Mouse (Mus musculus): Measurements from ENCODE around the gene Upk3b.

GRCm38 (mm10) chr5:136035285-136035684, 3.0 kb upstream of the Upk3b start:
- TF ChIP-seq CTCF (conservative IDR thresholded peaks at IDR 0.05 in 1 of 2, IDR thresholded peaks at IDR 0.05 in 1 of 2; ENCODE audit: low read depth in 2 of 2, low read length in 2 of 2) = no peak
- no peak for TF ChIP-seq POLR2A (IDR thresholded peaks at IDR 0.05; ENCODE audit: low read depth, low read length)
- TF ChIP-seq EP300 (IDR thresholded peaks at IDR 0.05; ENCODE audit: low read length) = no peak
- TF ChIP-seq GABPA (IDR thresholded peaks at IDR 0.05; ENCODE audit: insufficient replicate concordance, low read depth, low read length) = no peak
- TF ChIP-seq USF1 (IDR thresholded peaks at IDR 0.05; ENCODE audit: low read depth, low read length) = no peak
- no peak for TF ChIP-seq ZC3H11A (IDR thresholded peaks at IDR 0.05; ENCODE audit: low read depth, low read length)
- no peak for TF ChIP-seq POLR2AphosphoS2 (IDR thresholded peaks at IDR 0.05; ENCODE audit: low read depth, low read length)
- no peak for TF ChIP-seq CHD2 (IDR thresholded peaks at IDR 0.05; ENCODE audit: low read length)

All from CH12.LX (cell line).